Mouse (Mus musculus): ENCODE data around the gene Adcy3.

GRCm38 (mm10) chr12:4169622-4170021, 36.7 kb downstream of the Adcy3 start:
- TF ChIP-seq POLR2A (IDR thresholded peaks at IDR 0.05; ENCODE audit: borderline replicate concordance, extremely low read depth, low read depth, low read length) = no peak
- TF ChIP-seq CTCF (IDR thresholded peaks at IDR 0.05; ENCODE audit: insufficient read depth, low read length) = no peak
